Mouse (Mus musculus): ENCODE results near the gene Babam2. TPM values are rescaled to one million over a fixed set of nuclear protein-coding genes. Genes with fewer than 3 reads are reported as not detected.

The Babam2 gene
- polyA plus RNA-seq, 1 experiment from 2014 or later = 46.2 TPM

GRCm38 (mm10) chr5:31880457-31880856 is 183.0 kb downstream of the Babam2 start:
- Histone ChIP-seq H3K9me3 (ENCODE audit: control insufficient read depth, low read length) (no peaks in the 10 kb centered on the region), H3K27ac (ENCODE audit: low read depth, low read length) (no peak overlapping the region), H3K9ac (ENCODE audit: low read depth, low read length) (no peak overlapping the region), H3K4me2 (no peak overlapping the region), H3K4me1 (replicated peaks; ENCODE audit: control insufficient read depth, insufficient read depth, low read length) (no peaks in the 10 kb centered on the region), H3K4me3 (ENCODE audit: low read depth, low read length) (no peak overlapping the region), H3K36me3 (ENCODE audit: control insufficient read depth, insufficient read depth, low read length) (no peaks in the 10 kb centered on the region), H3K27me3 (replicated peaks; ENCODE audit: control insufficient read depth, insufficient read depth, low read length) (no peaks in the 10 kb centered on the region)
- ATAC-seq (replicated peaks; ENCODE audit: low FRiP score) = no peak
- 64% methylated on average over 2 of the region's 2 CpGs for WGBS
- no peak for DNase-seq (ENCODE audit: low spot score)

GRCm38 (mm10) chr5:31882297-31882696 is 184.8 kb downstream of the Babam2 start:
- Histone ChIP-seq H3K27me3 (replicated peaks; ENCODE audit: control insufficient read depth, insufficient read depth, low read length) (no peaks in the 10 kb centered on the region), H3K9me3 (ENCODE audit: control insufficient read depth, low read length) (no peaks in the 10 kb centered on the region), H3K4me1 (replicated peaks; ENCODE audit: control insufficient read depth, insufficient read depth, low read length) (no peaks in the 10 kb centered on the region), H3K4me3 (ENCODE audit: low read depth, low read length) (no peak overlapping the region), H3K4me2 (no peak overlapping the region), H3K36me3 (ENCODE audit: control insufficient read depth, insufficient read depth, low read length) (no peaks in the 10 kb centered on the region), H3K27ac (ENCODE audit: low read depth, low read length) (no peak overlapping the region), H3K9ac (ENCODE audit: low read depth, low read length) (no peak overlapping the region)
- DNase-seq (ENCODE audit: low spot score) (no peak), ATAC-seq (replicated peaks; ENCODE audit: low FRiP score) (no peak)
- WGBS = 71% methylated on average over 3 of the region's 3 CpGs

- Histone ChIP-seq H3K27ac (ENCODE audit: low read depth, low read length) (no peak overlapping the region), H3K4me1 (replicated peaks; ENCODE audit: control insufficient read depth, insufficient read depth, low read length) (no peaks in the 10 kb centered on the region), H3K9me3 (ENCODE audit: control insufficient read depth, low read length) (no peaks in the 10 kb centered on the region), H3K27me3 (replicated peaks; ENCODE audit: control insufficient read depth, insufficient read depth, low read length) (no peaks in the 10 kb centered on the region), H3K36me3 (ENCODE audit: control insufficient read depth, insufficient read depth, low read length) (no peaks in the 10 kb centered on the region), H3K9ac (ENCODE audit: low read depth, low read length) (no peak overlapping the region), H3K4me3 (ENCODE audit: low read depth, low read length) (no peak overlapping the region), H3K4me2 (no peak overlapping the region)
- no peak for DNase-seq (ENCODE audit: low spot score)
- no peak for ATAC-seq (replicated peaks; ENCODE audit: low FRiP score)
- 75% methylated on average over 4 of the region's 4 CpGs for WGBS
Measured at GRCm38 (mm10) chr5:31884962-31885361, 187.5 kb downstream of the Babam2 start.

GRCm38 (mm10) chr5:31887590-31887989 is 190.1 kb downstream of the Babam2 start:
- Histone ChIP-seq H3K36me3 (ENCODE audit: control insufficient read depth, insufficient read depth, low read length) (no peaks in the 10 kb centered on the region), H3K4me2 (no peak overlapping the region), H3K4me3 (ENCODE audit: low read depth, low read length) (no peak overlapping the region), H3K9ac (ENCODE audit: low read depth, low read length) (no peak overlapping the region), H3K4me1 (replicated peaks; ENCODE audit: control insufficient read depth, insufficient read depth, low read length) (no peaks in the 10 kb centered on the region), H3K9me3 (ENCODE audit: control insufficient read depth, low read length) (no peaks in the 10 kb centered on the region), H3K27ac (ENCODE audit: low read depth, low read length) (no peak overlapping the region), H3K27me3 (replicated peaks; ENCODE audit: control insufficient read depth, insufficient read depth, low read length) (no peaks in the 10 kb centered on the region)
- no peak for ATAC-seq (replicated peaks; ENCODE audit: low FRiP score)
- 56% methylated on average over 5 of the region's 5 CpGs for WGBS
- DNase-seq (ENCODE audit: low spot score) = no peak

GRCm38 (mm10) chr5:31888341-31888740 is 190.9 kb downstream of the Babam2 start:
- H3K4me1 ChIP-seq (replicated peaks; ENCODE audit: control insufficient read depth, insufficient read depth, low read length) = no peaks in the 10 kb centered on the region
- H3K27ac ChIP-seq (ENCODE audit: low read depth, low read length) = no peak overlapping the region
- DNase-seq (ENCODE audit: low spot score) = no peak
- 84% methylated on average over 3 of the region's 3 CpGs for WGBS
- no peak for ATAC-seq (replicated peaks; ENCODE audit: low FRiP score)
- no peak overlapping the region for H3K4me3 ChIP-seq (ENCODE audit: low read depth, low read length)
- no peak overlapping the region for H3K4me2 ChIP-seq
- H3K36me3 ChIP-seq (ENCODE audit: control insufficient read depth, insufficient read depth, low read length) = no peaks in the 10 kb centered on the region
- no peaks in the 10 kb centered on the region for H3K27me3 ChIP-seq (replicated peaks; ENCODE audit: control insufficient read depth, insufficient read depth, low read length)
- no peaks in the 10 kb centered on the region for H3K9me3 ChIP-seq (ENCODE audit: control insufficient read depth, low read length)
- no peak overlapping the region for H3K9ac ChIP-seq (ENCODE audit: low read depth, low read length)

- Histone ChIP-seq H3K4me2 (no peak overlapping the region), H3K9me3 (ENCODE audit: control insufficient read depth, low read length) (no peaks in the 10 kb centered on the region), H3K27ac (ENCODE audit: low read depth, low read length) (no peak overlapping the region), H3K4me1 (replicated peaks; ENCODE audit: control insufficient read depth, insufficient read depth, low read length) (no peaks in the 10 kb centered on the region), H3K4me3 (ENCODE audit: low read depth, low read length) (no peak overlapping the region), H3K27me3 (replicated peaks; ENCODE audit: control insufficient read depth, insufficient read depth, low read length) (no peaks in the 10 kb centered on the region), H3K9ac (ENCODE audit: low read depth, low read length) (no peak overlapping the region), H3K36me3 (ENCODE audit: control insufficient read depth, insufficient read depth, low read length) (no peaks in the 10 kb centered on the region)
- no peak for DNase-seq (ENCODE audit: low spot score)
- ATAC-seq (replicated peaks; ENCODE audit: low FRiP score) = no peak
- WGBS = 85% methylated on average over 4 of the region's 4 CpGs
Measured at GRCm38 (mm10) chr5:31892631-31893030, 195.1 kb downstream of the Babam2 start.

GRCm38 (mm10) chr5:31899901-31900300 is 202.4 kb downstream of the Babam2 start:
- DNase-seq (ENCODE audit: low spot score) = no peak
- Histone ChIP-seq H3K4me1 (replicated peaks; ENCODE audit: control insufficient read depth, insufficient read depth, low read length) (no peaks in the 10 kb centered on the region), H3K27me3 (replicated peaks; ENCODE audit: control insufficient read depth, insufficient read depth, low read length) (no peaks in the 10 kb centered on the region), H3K9ac (ENCODE audit: low read depth, low read length) (no peak overlapping the region), H3K9me3 (ENCODE audit: control insufficient read depth, low read length) (no peaks in the 10 kb centered on the region), H3K4me3 (ENCODE audit: low read depth, low read length) (no peak overlapping the region), H3K27ac (ENCODE audit: low read depth, low read length) (no peak overlapping the region), H3K4me2 (no peak overlapping the region), H3K36me3 (ENCODE audit: control insufficient read depth, insufficient read depth, low read length) (no peaks in the 10 kb centered on the region)
- 85% methylated on average over 3 of the region's 3 CpGs for WGBS
- no peak for ATAC-seq (replicated peaks; ENCODE audit: low FRiP score)

- no peak overlapping the region for H3K4me3 ChIP-seq (ENCODE audit: low read depth, low read length)
- H3K4me2 ChIP-seq = no peak overlapping the region
- H3K27me3 ChIP-seq (replicated peaks; ENCODE audit: control insufficient read depth, insufficient read depth, low read length) = no peaks in the 10 kb centered on the region
- H3K9me3 ChIP-seq (ENCODE audit: control insufficient read depth, low read length) = no peaks in the 10 kb centered on the region
- no peak overlapping the region for H3K27ac ChIP-seq (ENCODE audit: low read depth, low read length)
- WGBS = 85% methylated on average over 2 of the region's 2 CpGs
- H3K36me3 ChIP-seq (ENCODE audit: control insufficient read depth, insufficient read depth, low read length) = no peaks in the 10 kb centered on the region
- no peaks in the 10 kb centered on the region for H3K4me1 ChIP-seq (replicated peaks; ENCODE audit: control insufficient read depth, insufficient read depth, low read length)
- no peak overlapping the region for H3K9ac ChIP-seq (ENCODE audit: low read depth, low read length)
- ATAC-seq (replicated peaks; ENCODE audit: low FRiP score) (no peak), DNase-seq (ENCODE audit: low spot score) (no peak)
Measured at GRCm38 (mm10) chr5:31902144-31902543, 204.7 kb downstream of the Babam2 start.

GRCm38 (mm10) chr5:31902891-31903290 is 205.4 kb downstream of the Babam2 start:
- ATAC-seq (replicated peaks; ENCODE audit: low FRiP score) = no peak
- no peaks in the 10 kb centered on the region for H3K27me3 ChIP-seq (replicated peaks; ENCODE audit: control insufficient read depth, insufficient read depth, low read length)
- no peaks in the 10 kb centered on the region for H3K4me1 ChIP-seq (replicated peaks; ENCODE audit: control insufficient read depth, insufficient read depth, low read length)
- H3K9ac ChIP-seq (ENCODE audit: low read depth, low read length) = no peak overlapping the region
- WGBS = 89% methylated on average over 5 of the region's 5 CpGs
- H3K36me3 ChIP-seq (ENCODE audit: control insufficient read depth, insufficient read depth, low read length) = no peaks in the 10 kb centered on the region
- no peak overlapping the region for H3K27ac ChIP-seq (ENCODE audit: low read depth, low read length)
- no peak for DNase-seq (ENCODE audit: low spot score)
- no peak overlapping the region for H3K4me2 ChIP-seq
- H3K4me3 ChIP-seq (ENCODE audit: low read depth, low read length) = no peak overlapping the region
- no peaks in the 10 kb centered on the region for H3K9me3 ChIP-seq (ENCODE audit: control insufficient read depth, low read length)

All from liver, embryonic 11.5 days (tissue).